Mouse (Mus musculus): ENCODE measurements around the gene Htr3b.

DNA sequence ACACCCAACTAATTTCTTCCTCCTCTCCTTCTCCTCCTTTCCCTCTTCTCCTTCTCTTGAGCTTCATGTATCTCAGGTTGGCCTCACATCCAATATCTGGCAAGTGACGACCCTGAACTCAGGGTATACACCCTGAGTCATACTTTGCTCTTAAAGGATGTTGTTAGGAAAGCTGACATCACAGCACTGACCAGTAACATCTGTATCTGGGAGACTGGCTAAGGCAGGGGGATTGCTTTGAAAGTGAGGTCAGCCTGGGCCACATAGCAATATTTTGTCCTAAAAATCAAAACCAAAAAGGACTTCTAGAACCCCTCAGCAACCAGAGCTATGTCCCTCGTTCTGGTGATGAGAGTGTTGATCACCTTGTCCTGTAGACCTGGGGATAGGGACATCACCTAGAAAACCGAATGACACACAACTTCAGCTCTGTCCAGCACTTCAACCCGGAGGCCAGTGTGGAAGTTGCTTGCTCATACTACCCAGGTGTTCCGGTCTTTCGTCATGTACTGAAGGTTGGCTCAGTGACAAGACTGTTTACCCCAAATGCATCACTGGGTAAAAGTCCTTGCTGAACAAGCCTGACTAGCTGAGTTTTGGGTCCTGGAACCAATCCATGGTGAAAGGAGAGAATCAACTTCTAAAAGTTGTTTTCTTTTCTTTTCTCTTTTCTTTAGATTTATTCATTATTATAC is 12.0 kb upstream of the Htr3b start:
- no peak for TF ChIP-seq CTCF (IDR thresholded peaks at IDR 0.05; ENCODE audit: insufficient read depth, low read length)
- TF ChIP-seq POLR2A (IDR thresholded peaks at IDR 0.05; ENCODE audit: borderline replicate concordance, extremely low read depth, low read depth, low read length) = no peak

Measured in lung, adult 2 months (tissue).